Mouse (Mus musculus) hindbrain, embryonic 15.5 days (tissue): ENCODE measurements around the gene Arhgef10l. TPM values are rescaled to one million over a fixed set of nuclear protein-coding genes. Genes with fewer than 3 reads are reported as not detected.

Experiments used
- ATAC-seq: fragments of 200-750 bp; cut with Nextera tagmentation; 2 replicates; pipeline ENCODE4 v1.8.0; 2017; ENCODE audit warnings: low read depth, moderate number of reproducible peaks, moderate TSS enrichment; ENCODE audit not compliant: low FRiP score
- H3K27ac ChIP-seq: fragments of 300-500 bp; sonication (generic); replicated peaks from 2 replicates; pipeline ENCODE4 v1.5.1; 2015; ENCODE audit warnings: mild to moderate bottlenecking, inconsistent platforms
- H3K27me3 ChIP-seq: fragments of 300-500 bp; sonication (generic); 2 replicates; pipeline ENCODE4 v1.6.1; 2015; ENCODE audit warnings: control low read depth, inconsistent platforms
- H3K36me3 ChIP-seq: fragments of 300-500 bp; sonication (generic); 2 replicates; pipeline ENCODE4 v1.6.1; 2015; ENCODE audit warnings: control low read depth, inconsistent platforms
- H3K4me1 ChIP-seq: fragments of 300-500 bp; sonication (generic); replicated peaks from 2 replicates; pipeline ENCODE4 v1.6.1; 2015; ENCODE audit warnings: control low read depth, inconsistent platforms
- H3K4me2 ChIP-seq: fragments of 300-500 bp; sonication (generic); 2 replicates; pipeline ENCODE4 v1.6.1; 2015; ENCODE audit warnings: moderate library complexity, mild to moderate bottlenecking, inconsistent platforms
- H3K4me3 ChIP-seq: fragments of 300-500 bp; sonication (generic); 2 replicates; pipeline ENCODE4 v1.5.1; 2015; ENCODE audit warnings: mild to moderate bottlenecking, inconsistent platforms
- H3K9ac ChIP-seq: fragments of 300-500 bp; sonication (generic); 2 replicates; pipeline ENCODE4 v1.6.1; 2015; ENCODE audit warnings: inconsistent platforms
- H3K9me3 ChIP-seq: fragments of 300-500 bp; sonication (generic); 2 replicates; pipeline ENCODE4 v1.6.1; 2016; ENCODE audit warnings: control low read depth, inconsistent platforms
- WGBS: fragments of 180-500 bp; shearing (Covaris S2); methylation state at CpG from one replicate; pipeline ENCODE4 v1.1.7; 2015; 5-methylcytosine and 5-hydroxymethylcytosine counted together
- polyA plus RNA-seq: library from polyadenylated mRNA; unstranded; fragments of >200 nt; fragmentation: Nextera tagmentation; extraction: Ambion mirVana; gene quantifications from 2 replicates; pipeline ENCODE4 v1.2.1, GENCODE M21; 2015

Arhgef10l gene
- polyA plus RNA-seq, 1 experiment from 2014 or later = 28.2 TPM

- Histone ChIP-seq H3K27me3 (0 out of 2 replicates have a peak, but pooled peaks cover 2% of the 10 kb centered on the region), H3K4me3 (no peak overlapping the region), H3K27ac (no peak overlapping the region), H3K9me3 (no peaks in the 10 kb centered on the region), H3K36me3 (no peaks in the 10 kb centered on the region), H3K9ac (no peak overlapping the region), H3K4me2 (no peak overlapping the region), H3K4me1 (peaks cover under 1% of the 10 kb centered on the region; the same call in 1 of the 2 replicates)
- no peak for ATAC-seq
- 76% methylated on average over 16 of the region's 16 CpGs for WGBS
These were observed 24.3 kb upstream of the Arhgef10l start for GRCm38 (mm10) chr4:140689873-140690655.

GRCm38 (mm10) chr4:140688826-140689425 lies 23.1 kb upstream of the Arhgef10l start:
- WGBS = 90% methylated on average over 5 of the region's 5 CpGs
- Histone ChIP-seq H3K4me3 (no peak overlapping the region), H3K27me3 (0 out of 2 replicates have a peak, but pooled peaks cover 2% of the 10 kb centered on the region), H3K27ac (no peak overlapping the region), H3K4me2 (no peak overlapping the region), H3K36me3 (no peaks in the 10 kb centered on the region), H3K9ac (no peak overlapping the region), H3K9me3 (no peaks in the 10 kb centered on the region), H3K4me1 (peaks cover 12% of the 10 kb centered on the region)
- ATAC-seq = no peak

GRCm38 (mm10) chr4:140688044-140688825 lies 22.4 kb upstream of the Arhgef10l start:
- Histone ChIP-seq H3K4me2 (no peak overlapping the region), H3K27me3 (0 out of 2 replicates have a peak, but pooled peaks cover 2% of the 10 kb centered on the region), H3K9me3 (no peaks in the 10 kb centered on the region), H3K4me3 (no peak overlapping the region), H3K36me3 (no peaks in the 10 kb centered on the region), H3K27ac (no peak overlapping the region), H3K4me1 (peaks cover 16% of the 10 kb centered on the region), H3K9ac (no peak overlapping the region)
- WGBS = 74% methylated on average over 9 of the region's 12 CpGs
- ATAC-seq = no peak

- Histone ChIP-seq H3K27me3 (0 out of 2 replicates have a peak, but pooled peaks cover 2% of the 10 kb centered on the region), H3K9me3 (no peaks in the 10 kb centered on the region), H3K27ac (no peak overlapping the region), H3K4me3 (no peak overlapping the region), H3K4me1 (peaks cover 16% of the 10 kb centered on the region), H3K9ac (no peak overlapping the region), H3K4me2 (peak overlapping the region; percentile 27), H3K36me3 (no peaks in the 10 kb centered on the region)
- 41% methylated on average over 6 of the region's 6 CpGs for WGBS
- ATAC-seq = no peak
These were observed 19.1 kb upstream of the Arhgef10l start for GRCm38 (mm10) chr4:140684881-140685303.

- no peak for ATAC-seq
- Histone ChIP-seq H3K4me3 (no peak overlapping the region), H3K36me3 (no peaks in the 10 kb centered on the region), H3K4me2 (peak overlapping the region; percentile 27), H3K27me3 (0 out of 2 replicates have a peak, but pooled peaks cover 2% of the 10 kb centered on the region), H3K27ac (no peak overlapping the region), H3K9me3 (no peaks in the 10 kb centered on the region), H3K9ac (no peak overlapping the region), H3K4me1 (peaks cover 18% of the 10 kb centered on the region)
- 6% methylated on average over 16 of the region's 16 CpGs for WGBS
These were observed 18.5 kb upstream of the Arhgef10l start for GRCm38 (mm10) chr4:140684141-140684871.

GRCm38 (mm10) chr4:140683608-140684007 lies 17.8 kb upstream of the Arhgef10l start:
- Histone ChIP-seq H3K27ac (no peak overlapping the region), H3K9ac (no peak overlapping the region), H3K27me3 (0 out of 2 replicates have a peak, but pooled peaks cover 2% of the 10 kb centered on the region), H3K9me3 (no peaks in the 10 kb centered on the region), H3K4me3 (no peak overlapping the region), H3K4me1 (peaks cover 18% of the 10 kb centered on the region), H3K36me3 (no peaks in the 10 kb centered on the region), H3K4me2 (no peak overlapping the region)
- no peak for ATAC-seq
- 37% methylated on average over 8 of the region's 8 CpGs for WGBS

GRCm38 (mm10) chr4:140680731-140681397 lies 15.1 kb upstream of the Arhgef10l start:
- Histone ChIP-seq H3K4me3 (no peak overlapping the region), H3K9ac (no peak overlapping the region), H3K4me2 (no peak overlapping the region), H3K36me3 (no peaks in the 10 kb centered on the region), H3K4me1 (peaks cover 18% of the 10 kb centered on the region), H3K27ac (no peak overlapping the region), H3K27me3 (0 out of 2 replicates have a peak, but pooled peaks cover 2% of the 10 kb centered on the region), H3K9me3 (no peaks in the 10 kb centered on the region)
- WGBS = 66% methylated on average over 8 of the region's 8 CpGs
- ATAC-seq = no peak

GRCm38 (mm10) chr4:140679723-140680380 lies 14.0 kb upstream of the Arhgef10l start:
- Histone ChIP-seq H3K27ac (no peak overlapping the region), H3K4me1 (peaks cover 16% of the 10 kb centered on the region), H3K9ac (no peak overlapping the region), H3K4me2 (peak overlapping the region; percentile 19; the same call in 1 of the 2 replicates), H3K36me3 (no peaks in the 10 kb centered on the region), H3K27me3 (no peaks in the 10 kb centered on the region), H3K9me3 (no peaks in the 10 kb centered on the region), H3K4me3 (no peak overlapping the region)
- no peak for ATAC-seq
- WGBS = 27% methylated on average over 16 of the region's 18 CpGs

GRCm38 (mm10) chr4:140679038-140679437 lies 13.2 kb upstream of the Arhgef10l start:
- Histone ChIP-seq H3K9me3 (no peaks in the 10 kb centered on the region), H3K27me3 (no peaks in the 10 kb centered on the region), H3K27ac (no peak overlapping the region), H3K9ac (no peak overlapping the region), H3K36me3 (no peaks in the 10 kb centered on the region), H3K4me3 (no peak overlapping the region), H3K4me1 (peaks cover 8% of the 10 kb centered on the region), H3K4me2 (no peak overlapping the region)
- WGBS = 10% methylated on average over 5 of the region's 5 CpGs
- ATAC-seq = no peak

GRCm38 (mm10) chr4:140674345-140674926 lies 8.6 kb upstream of the Arhgef10l start:
- Histone ChIP-seq H3K4me2 (no peak overlapping the region), H3K36me3 (no peaks in the 10 kb centered on the region), H3K4me1 (0 out of 2 replicates have a peak, but pooled peaks cover under 1% of the 10 kb centered on the region), H3K4me3 (no peak overlapping the region), H3K9ac (no peak overlapping the region), H3K27ac (no peak overlapping the region), H3K9me3 (no peaks in the 10 kb centered on the region), H3K27me3 (no peaks in the 10 kb centered on the region)
- 30% methylated on average over 13 of the region's 13 CpGs for WGBS
- peak; percentile 36; the same call in 1 of the 2 replicates for ATAC-seq
